Mouse (Mus musculus): ENCODE measurements around the gene Hmga2. TPM values are rescaled to one million over a fixed set of nuclear protein-coding genes. Genes with fewer than 3 reads are reported as not detected.

Hmga2 gene
- total RNA-seq, 2 experiments from 2014 or later: 0.16 to 0.30 TPM

DNA sequence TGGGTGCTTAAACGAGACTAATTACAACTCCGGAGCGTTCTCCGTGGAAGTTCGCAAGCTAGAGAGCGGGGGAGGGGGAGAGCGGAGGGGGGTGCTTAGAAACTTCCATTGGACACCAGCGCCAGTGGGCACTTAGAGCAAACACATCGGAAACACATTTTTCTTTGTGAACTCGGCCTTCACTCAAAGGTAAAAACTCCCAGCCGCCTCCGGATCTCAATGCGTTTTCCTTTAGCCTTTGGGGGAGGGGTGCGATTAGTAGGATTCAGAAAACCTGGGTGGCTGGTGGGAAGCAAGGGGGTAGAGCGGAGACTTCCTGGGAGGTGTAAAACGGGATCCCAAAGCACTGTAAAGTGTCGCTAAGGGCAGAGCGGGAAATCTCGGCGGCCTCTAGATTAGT lies 2.0 kb downstream of the Hmga2 start:
- DNase-seq: peak; percentile 10
- intact Hi-C loops (cut with DNase I): no loop called here

DNA sequence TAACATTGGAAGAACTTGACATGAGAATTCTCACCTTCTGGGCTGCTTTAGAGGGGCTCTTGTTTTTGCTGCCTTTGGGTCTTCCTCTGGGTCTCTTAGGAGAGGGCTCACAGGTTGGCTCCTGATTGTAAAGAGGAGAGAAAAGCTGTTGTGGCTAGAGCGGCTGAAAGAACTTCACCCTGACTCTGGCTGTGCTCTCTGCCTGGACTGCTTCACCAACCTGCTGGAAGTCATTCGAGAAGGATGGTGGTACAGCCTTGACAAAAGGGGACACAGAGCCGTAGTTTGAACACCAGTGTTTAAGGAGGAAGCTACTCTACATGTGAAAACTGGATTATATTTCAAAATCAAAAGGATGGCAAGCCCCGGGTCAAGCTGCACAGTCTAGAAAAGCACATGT lies 3.1 kb downstream of the Hmga2 start:
- no peak for DNase-seq
- intact Hi-C loops (cut with DNase I): no loop called here

DNA sequence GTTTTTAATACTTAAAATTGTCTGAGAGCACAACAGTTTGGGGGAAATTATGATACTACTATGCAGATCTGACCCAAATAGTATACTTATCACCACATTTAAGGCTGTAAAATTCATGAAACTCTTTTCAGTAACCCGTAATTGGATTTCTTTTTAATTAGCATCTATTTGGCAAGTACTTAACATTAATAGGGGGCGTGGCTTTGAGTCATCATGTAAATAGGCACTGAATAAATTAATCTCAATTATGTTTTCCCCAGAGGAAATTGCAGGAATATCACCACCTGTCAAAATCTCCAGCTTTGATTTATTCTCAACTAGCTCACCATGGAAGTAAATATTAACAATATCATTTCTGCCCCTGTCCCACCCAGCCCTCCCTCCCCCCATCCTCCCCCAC lies 3.7 kb downstream of the Hmga2 start:
- intact Hi-C loops (cut with DNase I): no loop called here
- no peak for DNase-seq

DNA sequence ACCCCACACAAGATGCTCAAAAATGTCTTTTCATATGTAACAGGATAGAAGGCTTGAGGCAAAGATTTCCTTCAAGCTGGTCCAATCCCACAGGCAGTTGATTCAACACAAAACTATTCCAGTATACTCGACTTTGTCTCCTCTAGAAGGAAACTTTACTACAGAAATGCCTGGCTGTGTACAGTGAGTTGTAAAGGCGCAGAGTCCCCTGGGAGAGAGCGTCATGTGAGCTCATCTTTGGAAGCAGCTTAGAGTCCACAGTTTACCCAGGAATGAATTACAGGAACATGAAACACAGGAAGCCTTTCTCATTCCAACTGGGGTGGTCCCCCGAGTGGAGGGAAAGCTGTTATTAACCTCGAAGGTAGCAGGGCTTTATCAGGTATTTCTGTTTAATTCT lies 11.1 kb downstream of the Hmga2 start:
- intact Hi-C loops (cut with DNase I): no loop called here
- no peak for DNase-seq

DNA sequence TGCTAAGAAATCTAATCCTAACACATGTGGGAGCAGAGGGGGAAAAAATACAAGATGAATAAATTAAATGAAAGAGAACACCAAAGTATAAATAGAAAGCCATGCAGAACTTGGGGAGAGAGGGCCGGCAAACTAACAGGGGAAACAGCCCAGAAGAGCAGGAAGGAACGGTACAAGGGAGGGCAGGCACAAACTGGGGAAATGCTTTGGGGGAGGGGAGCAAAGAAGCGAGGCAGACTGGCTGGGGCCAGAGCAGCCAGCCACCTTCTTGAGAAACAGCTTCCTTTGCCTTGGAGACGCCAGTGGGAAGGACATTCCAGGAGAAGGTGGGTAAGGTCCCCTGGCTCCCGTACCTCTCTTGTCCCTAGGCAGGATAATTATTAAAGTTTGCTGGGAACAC lies 14.5 kb downstream of the Hmga2 start:
- no peak for DNase-seq
- intact Hi-C loops (cut with DNase I): no loop called here

DNA sequence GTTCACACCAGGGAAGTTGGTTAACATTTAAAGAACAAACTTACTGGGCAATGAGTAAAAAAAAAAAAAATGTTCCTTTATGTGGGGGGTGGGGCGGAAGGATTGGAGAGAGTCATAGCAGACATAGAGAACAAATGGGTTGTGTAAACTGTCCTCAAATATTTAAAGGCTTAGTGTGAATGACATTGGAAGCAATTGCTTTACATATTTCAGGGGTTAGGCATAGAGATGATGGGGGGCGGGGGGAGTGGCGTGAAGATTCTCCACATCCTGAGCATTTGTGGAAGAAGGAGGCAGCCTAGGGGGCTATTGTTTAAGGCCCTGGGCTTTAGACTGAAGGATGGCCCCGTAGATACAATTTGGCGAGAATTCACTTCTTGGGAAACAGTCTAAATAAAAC lies 15.0 kb downstream of the Hmga2 start:
- intact Hi-C loops (cut with DNase I): no loop called here
- no peak for DNase-seq

DNA sequence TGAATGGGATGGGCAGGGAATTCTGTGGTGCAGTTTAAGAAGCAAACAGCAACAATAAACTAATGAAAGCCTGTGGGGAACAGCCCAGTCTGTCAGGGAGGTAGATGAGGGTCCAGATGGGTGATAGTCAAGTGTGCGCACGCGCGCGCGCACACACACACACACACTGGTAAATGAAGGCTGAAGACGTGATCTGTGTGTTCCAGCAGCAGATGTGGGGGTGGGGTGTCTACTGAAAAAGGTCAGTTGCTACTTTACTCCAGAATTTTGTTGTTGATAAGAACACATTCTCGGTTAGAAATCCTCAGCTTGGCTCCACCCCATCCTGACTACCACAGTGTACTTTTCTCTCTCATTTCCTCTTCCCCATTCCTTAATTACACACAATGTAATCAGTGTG lies 17.4 kb downstream of the Hmga2 start:
- no peak for DNase-seq
- intact Hi-C loops (cut with DNase I): no loop called here

DNA sequence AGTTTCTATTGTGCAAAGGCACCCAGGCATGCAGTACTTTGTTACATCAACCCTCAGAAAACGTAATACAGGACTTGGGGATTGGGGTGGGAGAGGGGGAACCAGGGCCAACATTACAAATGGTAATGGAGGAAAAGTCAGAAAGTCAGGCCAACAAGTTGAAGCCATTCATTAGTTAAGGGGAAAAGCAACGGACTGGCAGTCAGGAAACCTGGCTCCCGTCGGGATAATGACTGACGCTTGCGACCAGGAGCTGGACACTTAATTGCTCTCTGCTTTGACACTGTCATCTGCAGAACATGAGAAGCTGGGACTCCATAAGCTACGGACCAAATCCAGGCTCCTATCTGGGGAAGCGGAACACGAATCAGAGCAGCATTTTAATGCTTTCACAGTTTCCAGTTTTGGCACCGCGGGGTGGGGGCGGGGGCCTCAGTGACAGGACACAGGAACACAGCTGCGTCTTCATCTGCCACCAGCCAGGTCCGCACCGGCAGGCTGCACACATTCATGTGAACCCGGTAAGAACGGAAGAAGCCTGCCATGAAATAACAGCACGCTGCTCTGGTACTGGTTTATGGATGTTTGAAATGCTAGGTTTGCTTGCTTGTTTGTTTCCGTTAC lies 26.5 kb downstream of the Hmga2 start:
- DNase-seq: peak; percentile 65
- intact Hi-C loops (cut with DNase I): no loop called here

DNA sequence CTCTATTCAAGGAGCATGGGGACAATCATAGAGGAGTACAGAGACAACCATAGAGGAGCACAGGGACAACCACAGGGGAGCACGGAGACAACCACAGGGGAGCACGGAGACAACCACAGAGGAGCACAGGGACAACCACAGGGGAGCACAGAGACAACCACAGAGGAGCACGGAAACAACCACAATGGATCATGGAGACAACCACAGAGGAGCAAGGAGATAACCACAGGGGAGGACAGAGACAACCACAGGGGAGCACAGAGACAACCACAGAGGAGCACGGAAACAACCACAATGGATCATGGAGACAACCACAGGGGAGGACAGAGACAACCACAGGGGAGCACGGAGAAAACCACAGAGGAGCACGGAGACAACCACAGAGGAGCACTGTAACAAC lies 29.5 kb downstream of the Hmga2 start:
- intact Hi-C loops (cut with DNase I): no loop called here
- no peak for DNase-seq

DNA sequence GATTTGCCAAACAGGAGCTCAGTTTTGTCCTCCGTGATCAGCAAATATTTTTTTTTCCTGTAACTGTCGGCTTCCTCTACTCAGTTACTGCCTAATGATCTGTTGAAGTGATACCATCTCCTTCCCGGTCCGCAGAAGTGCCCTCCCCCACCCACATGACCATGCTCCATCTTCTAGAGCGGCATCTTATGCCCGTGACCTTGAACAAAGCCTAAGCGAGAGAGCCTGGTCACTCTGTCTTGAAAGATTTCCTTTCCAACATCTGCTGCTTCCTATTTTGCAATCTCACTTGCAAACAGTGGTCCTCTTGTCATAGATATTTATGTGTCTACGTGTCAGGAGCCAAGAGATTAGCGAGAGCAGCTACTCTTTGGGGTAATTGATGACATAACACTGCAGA lies 30.1 kb downstream of the Hmga2 start:
- intact Hi-C loops (cut with DNase I): no loop called here
- DNase-seq: no peak

DNA sequence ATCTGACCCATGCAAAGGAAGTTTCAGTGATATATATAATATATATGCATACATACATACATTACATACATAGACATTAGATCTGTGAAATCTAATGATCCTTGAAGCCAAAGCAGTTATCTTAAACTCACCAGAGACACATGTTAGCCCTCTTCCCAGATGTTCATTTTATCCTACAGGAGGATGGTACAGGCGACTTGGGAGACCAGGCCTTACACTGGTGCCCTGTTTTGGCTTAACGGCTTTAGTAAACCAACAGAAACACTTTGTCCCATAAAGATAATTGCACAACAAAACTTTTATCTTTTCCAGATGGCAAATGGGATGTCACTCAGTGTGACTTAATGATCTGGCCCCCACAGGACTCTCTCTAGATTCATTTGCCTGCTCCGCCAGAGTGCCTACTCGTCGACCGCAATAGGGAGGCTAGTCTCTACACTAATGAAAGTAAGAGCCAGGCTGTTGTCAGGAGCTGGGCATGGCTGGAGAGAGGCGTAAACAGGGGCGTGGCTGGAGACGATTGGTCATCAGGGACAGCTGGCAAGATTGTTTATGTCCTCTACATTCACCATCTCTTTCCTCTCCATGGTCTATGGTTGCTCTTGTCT lies 31.7 kb downstream of the Hmga2 start:
- intact Hi-C loops (cut with DNase I): no loop called here
- DNase-seq: no peak

DNA sequence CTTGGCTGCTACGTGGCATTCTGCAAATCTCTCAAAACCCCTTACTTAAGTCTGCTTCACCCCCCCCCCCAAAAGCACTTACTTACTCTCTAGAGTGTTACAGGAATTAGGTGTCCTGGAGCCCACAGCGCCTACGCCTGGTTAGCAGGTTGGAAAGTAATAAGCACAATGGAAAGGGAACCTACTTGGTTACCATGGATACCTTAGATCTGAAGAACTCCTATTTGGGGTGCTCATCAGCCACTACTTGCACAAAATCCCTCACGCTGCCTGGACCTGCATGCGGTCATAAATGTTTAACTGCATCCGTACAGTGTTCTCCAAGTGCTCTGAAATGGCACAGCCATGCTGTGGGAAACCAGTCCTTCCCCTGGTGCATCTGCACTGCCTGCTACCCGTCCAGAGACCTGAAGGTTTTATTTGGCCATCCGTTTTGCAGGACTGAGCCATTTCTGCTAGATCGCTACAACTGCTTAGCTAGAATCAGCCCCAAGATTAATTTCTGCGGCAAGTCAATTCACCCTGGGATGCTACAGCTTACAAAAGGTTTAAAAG lies 32.4 kb downstream of the Hmga2 start:
- DNase-seq: no peak
- intact Hi-C loops (cut with DNase I): no loop called here

DNA sequence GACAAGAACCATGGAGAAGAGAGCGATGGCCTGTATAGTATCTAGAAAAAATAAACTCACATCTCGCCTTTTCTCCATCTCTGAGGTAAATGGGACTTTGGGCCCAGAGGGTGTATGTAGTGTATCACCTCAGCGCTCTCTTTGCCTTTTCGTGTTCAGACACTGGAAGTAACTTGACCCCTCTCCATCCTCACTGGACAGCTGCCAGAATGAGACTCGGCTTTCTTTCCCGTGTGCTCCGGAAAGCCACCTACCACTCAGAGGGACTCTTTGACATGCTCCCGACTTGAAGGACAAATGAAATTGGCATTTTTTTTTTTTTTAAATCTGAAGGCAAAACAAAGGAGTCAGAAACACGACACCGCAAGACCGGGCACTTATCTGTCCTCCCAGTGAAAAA lies 35.0 kb downstream of the Hmga2 start:
- intact Hi-C loops (cut with DNase I): no loop called here
- DNase-seq: no peak

DNA sequence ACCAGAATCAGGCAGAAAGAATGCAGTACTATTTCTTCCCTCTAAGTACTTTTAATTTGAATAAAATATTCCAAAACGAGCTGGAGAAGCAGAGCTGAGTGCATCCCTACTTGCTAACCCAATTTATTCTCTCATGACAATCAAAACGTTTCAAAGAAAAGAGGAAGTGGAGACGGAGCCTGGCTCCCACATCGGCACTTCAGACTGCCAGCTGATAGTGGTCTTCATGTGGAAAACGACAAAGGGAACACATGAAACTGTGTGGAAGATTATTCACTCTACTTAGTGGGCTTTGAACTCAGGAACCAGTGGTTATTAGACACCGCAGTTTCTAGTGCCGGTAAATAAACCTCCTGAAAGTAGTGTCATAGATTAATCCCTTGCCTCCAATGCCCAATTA lies 41.8 kb downstream of the Hmga2 start:
- intact Hi-C loops (cut with DNase I): loop anchor here (5.0 kb wide), 1 partner anchor 438 kb away; no protein-coding TSS in a partner anchor
- DNase-seq: no peak

DNA sequence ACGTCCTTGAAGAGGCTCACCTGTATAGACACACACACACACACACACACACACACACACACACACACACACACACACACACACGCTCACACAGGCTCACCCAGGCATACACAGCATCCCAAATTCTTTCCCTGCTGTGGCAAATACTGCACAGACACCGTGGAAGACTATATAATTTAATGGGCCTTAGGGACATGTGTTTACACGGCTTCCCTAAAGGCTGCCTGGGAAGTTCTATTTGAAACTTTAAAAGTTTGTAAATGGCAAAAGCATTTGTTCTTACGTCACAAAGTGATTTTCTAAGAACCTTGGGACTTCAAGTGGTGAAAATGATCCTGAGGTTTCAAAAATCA lies 42.8 kb downstream of the Hmga2 start:
- intact Hi-C loops (cut with DNase I): loop anchor here (5.0 kb wide), 1 partner anchor 439 kb away; no protein-coding TSS in a partner anchor
- DNase-seq: no peak

DNA sequence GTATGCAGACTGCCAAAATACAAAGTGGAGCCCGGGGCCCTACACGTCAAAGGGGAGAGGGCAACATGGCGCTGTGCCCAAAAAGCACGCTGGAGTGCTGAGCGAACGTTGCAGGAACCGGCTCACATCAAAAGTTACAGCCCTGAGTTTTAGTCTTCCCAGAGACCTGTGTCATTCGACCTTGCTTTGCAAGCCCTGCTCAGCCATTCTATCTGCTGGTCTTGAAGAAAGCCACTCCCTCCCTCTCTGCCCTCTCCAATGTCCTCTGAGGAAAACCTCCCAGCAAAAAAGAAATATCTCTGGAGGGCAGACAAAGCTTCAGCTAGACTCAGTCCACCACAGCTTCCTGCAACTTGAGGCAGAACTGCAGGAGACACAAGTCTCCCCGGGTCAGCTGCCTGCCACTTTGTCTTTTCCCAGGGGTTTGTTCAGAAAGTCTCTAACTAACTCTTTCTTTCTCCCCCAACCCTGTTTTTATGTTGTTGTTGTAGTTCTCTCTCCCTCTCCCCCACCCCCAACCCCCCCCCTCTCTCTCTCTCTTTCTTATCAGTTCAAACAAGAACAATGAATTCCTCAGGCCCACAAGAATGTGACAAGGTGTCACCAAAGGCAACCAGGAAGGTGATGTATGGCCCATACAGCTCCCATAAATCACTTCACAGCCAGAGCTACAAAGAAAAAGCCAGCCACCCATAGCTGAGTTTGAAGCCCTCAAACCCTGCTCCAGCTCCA lies 43.4 kb downstream of the Hmga2 start:
- DNase-seq: no peak
- intact Hi-C loops (cut with DNase I): loop anchor here (5.0 kb wide), 1 partner anchor 439 kb away; no protein-coding TSS in a partner anchor

DNA sequence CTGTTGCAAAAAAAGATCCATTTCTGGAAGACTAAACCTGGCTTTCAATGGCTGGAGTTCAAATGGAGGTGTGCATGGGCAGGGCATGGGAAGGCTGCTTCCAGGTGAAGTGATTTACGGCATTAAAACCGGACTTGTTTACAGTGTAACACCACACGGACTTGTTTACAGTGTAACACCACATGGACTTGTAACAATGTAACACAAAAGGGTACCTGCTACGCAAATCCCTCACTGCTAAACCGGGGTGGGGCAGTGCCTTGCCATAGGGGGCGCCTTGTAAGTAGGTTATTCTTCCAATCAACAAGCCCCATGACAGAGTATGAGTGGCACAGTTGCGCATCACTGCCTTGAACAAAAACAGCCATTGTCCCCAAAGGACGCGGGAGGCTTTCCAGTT lies 44.2 kb downstream of the Hmga2 start:
- DNase-seq: no peak
- intact Hi-C loops (cut with DNase I): loop anchor here (5.0 kb wide), 1 partner anchor 440 kb away; no protein-coding TSS in a partner anchor

DNA sequence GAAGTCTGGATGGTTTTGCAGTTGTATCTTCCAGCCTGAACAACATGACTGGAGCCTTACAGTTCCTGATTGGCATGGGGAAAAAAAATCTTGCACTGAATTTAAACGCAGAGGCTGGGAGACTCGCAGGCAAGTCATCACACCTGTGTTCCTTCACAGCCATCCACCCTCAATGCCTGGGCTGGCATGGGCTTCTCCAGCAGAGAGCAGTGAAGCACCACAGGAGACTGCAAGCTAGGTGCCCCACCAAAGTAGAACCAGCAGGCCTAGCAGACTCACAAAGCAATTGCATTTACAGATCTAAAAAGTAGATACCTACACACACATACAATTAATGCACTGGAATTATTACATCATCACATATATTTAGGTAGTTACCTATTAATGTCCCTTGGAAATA lies 44.8 kb downstream of the Hmga2 start:
- no peak for DNase-seq
- intact Hi-C loops (cut with DNase I): loop anchor here (5.0 kb wide), 1 partner anchor 441 kb away; no protein-coding TSS in a partner anchor

DNA sequence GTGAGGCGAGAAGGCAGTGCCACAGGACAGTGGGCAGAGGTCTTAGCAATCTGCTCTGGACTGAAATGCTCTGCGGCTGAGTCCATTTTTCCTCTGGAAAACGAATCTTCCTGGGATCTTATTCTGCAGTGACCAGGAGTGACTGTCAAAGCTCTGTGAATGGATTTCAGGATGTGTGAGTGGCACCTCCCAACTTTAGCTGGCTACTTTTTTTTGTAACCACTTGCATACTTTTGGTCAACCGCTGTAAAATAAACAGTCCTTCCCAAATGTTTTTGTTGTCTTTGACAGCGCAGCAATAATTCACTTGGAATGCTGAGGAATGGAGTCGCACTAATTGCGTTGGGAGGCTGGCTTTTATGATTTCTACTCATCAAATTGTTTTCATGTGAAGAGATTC lies 45.8 kb downstream of the Hmga2 start:
- DNase-seq: no peak
- intact Hi-C loops (cut with DNase I): loop anchor here (5.0 kb wide), 1 partner anchor 442 kb away; no protein-coding TSS in a partner anchor

DNA sequence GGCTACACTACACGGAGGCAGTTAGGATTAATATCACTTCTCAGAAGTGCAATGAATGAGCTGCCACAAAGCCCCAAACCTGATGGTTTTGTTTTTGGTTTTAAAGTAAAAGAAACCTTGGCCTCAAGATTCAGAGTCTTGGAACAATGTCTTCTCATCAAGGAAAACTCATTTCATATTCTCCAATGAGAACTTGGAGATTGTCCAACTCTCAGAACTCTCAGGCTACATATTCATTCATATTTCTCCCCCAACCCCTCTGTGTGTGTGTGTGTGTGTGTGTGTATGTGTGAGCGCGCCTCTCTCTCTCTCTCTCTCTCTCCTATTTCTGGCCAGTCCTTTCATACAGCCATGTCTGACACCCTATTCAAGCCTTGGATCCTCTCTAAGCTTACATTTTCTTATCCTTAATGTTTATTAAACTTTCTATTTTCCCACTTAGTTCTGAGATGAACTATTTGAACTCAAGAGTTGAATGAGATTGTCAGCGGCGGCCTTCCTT lies 46.5 kb downstream of the Hmga2 start:
- DNase-seq: no peak
- intact Hi-C loops (cut with DNase I): loop anchor here (5.0 kb wide), 1 partner anchor 442 kb away; no protein-coding TSS in a partner anchor

DNA sequence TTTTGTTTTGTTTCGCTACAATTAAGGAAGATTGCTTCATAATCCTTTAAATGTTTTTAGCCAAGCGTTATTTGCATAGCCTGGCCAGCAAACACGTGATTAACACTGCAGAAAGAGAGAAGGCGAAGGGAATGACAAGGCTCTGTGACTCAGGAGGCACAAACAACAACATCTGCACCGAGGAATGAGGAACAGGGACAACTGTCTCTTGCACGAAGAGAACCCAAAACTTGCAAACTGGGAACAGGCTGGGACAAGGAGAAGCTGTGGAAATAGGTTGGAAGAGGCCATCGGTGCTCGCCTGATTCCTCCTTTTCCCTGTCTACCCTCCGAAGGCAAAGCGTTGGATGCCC lies 47.1 kb downstream of the Hmga2 start:
- intact Hi-C loops (cut with DNase I): no loop called here

More for the DNA sequence above, 47.1 kb downstream of the Hmga2 start:
- no peak for DNase-seq

Data from left cerebral cortex, postnatal 4 days (tissue).